Mouse (Mus musculus): Measurements from ENCODE around the gene Skap1.

DNA sequence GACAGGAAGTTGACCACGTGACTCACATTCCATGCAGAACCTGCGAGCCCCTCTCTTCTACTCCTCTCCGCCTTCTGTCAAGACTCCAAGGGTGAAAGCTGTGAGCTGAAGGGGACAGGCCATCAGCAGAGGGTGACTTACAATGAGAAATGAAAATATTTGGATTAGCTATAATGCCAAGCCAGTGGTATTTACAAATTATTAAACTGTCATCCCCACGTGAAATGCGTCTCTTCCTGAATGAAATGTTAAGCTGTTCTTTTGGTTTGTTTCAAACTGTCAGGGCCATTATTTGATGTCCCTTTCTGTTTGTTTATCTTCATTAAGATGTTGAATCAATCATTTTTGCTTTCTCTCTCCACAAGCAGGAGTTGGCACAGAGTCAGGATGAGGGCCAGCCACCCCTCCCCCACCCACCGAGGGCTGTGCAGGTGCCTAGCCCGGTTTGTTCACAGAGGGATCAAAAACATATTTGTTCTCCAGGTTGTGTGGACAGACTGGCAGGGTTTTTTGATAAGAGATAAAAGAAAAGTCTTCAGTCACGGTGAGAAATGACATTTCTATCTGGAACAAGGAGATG lies 210.5 kb downstream of the Skap1 start:
- TF ChIP-seq CTCF (IDR thresholded peaks at IDR 0.05; ENCODE audit: control insufficient read depth, insufficient read depth, low read length), result no peak
- no peak for TF ChIP-seq POLR2A (IDR thresholded peaks at IDR 0.05; ENCODE audit: borderline replicate concordance, control insufficient read depth, low read depth, low read length)
